Mouse (Mus musculus): ENCODE results near the gene Msantd3.

DNA sequence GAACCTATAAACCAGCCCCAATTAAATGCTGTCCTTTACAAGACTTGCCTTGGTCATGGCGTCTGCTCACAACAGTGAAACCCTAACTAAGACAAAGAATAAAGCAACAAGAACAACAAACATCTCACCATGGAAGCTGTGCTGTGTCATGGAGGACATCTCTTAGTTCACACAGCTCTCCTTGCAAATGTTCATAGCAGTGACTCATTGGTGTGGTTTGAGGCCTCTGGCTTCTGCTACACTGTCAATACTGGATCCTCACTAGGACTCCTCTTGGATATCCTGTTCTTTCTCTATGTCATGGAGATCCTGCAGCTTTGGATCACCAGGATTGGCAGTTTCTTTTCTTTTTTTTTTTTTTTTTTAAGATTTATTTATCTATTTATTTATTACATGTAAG is 10.2 kb upstream of the Msantd3 start:
- TF ChIP-seq POLR2A (IDR thresholded peaks at IDR 0.05; ENCODE audit: insufficient read length, low read depth) (no peak), USF1 (IDR thresholded peaks at IDR 0.05; ENCODE audit: low read depth) (no peak), TCF12 (IDR thresholded peaks at IDR 0.05; ENCODE audit: insufficient read depth, poor library complexity, severe bottlenecking) (no peak), MYOG (IDR thresholded peaks at IDR 0.05; ENCODE audit: control insufficient read depth in 1 of 3, insufficient read depth in 1 of 3, insufficient read length in 2 of 3, low read depth in 2 of 3) (no peak), CEBPB (IDR thresholded peaks at IDR 0.05; ENCODE audit: insufficient read depth, poor library complexity, severe bottlenecking) (no peak), E2F4 (IDR thresholded peaks at IDR 0.05; ENCODE audit: insufficient read depth) (no peak), SRF (IDR thresholded peaks at IDR 0.05; ENCODE audit: control insufficient read depth, insufficient read length, low read depth) (no peak)

All from myocyte (in vitro differentiated cells).